Mouse (Mus musculus): ENCODE data around the gene Bpi.
A peak's percentile ranks its signal among the peaks of the same experiment; 100 is the strongest.

The Bpi gene

GRCm38 (mm10) chr2:158258005-158258418 lies at the start of gene Bpi:
Bpi (plus strand) TSS chr2:158258094.
- DNase-seq (ENCODE audit: low read depth, low spot score): peak; percentile 26

GRCm38 (mm10) chr2:158209776-158210175 lies 48.1 kb upstream of the Bpi start:
- no peak for DNase-seq (ENCODE audit: low read depth, low spot score)

DNA sequence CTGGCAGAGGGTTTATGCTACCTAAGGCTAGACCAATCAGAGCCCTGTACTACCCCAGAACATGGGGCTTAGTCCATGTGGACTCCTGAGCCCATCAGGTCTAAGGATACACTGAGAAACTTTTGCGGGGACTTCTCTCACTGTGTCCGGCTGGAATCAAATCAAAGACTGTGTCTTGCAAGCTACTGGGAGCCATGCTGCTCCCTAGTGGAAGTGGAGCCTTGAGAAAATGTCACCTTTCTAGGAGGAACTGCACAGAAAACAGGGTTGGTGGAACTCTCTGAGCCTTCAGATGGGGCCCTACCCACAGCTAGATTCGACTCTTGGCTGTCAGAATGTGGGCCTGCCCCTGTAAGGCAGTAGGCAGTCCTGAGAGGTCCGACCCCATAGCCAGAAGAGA lies 47.4 kb upstream of the Bpi start:
- DNase-seq (ENCODE audit: low read depth, low spot score): peak; percentile 87

GRCm38 (mm10) chr2:158210958-158211357 lies 46.9 kb upstream of the Bpi start:
- no peak for DNase-seq (ENCODE audit: low read depth, low spot score)

DNA sequence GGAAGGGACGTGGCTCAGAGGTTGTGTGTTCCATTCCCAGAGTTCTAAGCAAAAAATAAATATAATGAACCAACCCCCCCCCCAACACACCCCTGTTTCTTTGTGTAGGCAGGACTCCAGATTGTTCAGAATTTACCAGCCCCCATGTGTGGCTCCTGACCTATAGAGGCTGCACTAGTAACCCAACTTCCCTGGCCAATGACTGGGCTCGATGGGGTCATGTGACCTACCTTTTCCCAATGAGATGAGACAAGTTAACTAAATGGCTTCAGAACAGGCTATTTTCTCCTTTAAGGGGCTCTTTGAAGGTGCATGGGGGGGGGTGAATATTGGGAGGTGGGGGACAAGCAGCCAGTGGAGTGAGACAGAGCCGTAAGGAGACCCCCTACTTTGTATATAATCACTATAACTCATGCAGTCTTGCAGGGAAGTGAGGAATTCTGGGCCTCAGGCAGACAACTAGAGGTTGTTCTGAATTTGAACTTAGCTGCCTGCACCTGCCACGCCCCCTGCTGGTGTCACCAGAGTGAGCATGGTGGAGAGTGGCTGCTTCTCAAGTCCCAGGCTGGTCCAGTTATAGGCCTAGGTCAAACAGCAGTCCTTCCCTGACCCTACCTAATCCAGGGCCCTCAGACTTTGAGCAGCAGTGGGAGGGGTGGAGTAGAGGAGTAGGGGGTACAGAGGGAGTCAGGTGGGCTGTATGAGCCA lies 46.0 kb upstream of the Bpi start:
- peak; percentile 72 for DNase-seq (ENCODE audit: low read depth, low spot score)

DNA sequence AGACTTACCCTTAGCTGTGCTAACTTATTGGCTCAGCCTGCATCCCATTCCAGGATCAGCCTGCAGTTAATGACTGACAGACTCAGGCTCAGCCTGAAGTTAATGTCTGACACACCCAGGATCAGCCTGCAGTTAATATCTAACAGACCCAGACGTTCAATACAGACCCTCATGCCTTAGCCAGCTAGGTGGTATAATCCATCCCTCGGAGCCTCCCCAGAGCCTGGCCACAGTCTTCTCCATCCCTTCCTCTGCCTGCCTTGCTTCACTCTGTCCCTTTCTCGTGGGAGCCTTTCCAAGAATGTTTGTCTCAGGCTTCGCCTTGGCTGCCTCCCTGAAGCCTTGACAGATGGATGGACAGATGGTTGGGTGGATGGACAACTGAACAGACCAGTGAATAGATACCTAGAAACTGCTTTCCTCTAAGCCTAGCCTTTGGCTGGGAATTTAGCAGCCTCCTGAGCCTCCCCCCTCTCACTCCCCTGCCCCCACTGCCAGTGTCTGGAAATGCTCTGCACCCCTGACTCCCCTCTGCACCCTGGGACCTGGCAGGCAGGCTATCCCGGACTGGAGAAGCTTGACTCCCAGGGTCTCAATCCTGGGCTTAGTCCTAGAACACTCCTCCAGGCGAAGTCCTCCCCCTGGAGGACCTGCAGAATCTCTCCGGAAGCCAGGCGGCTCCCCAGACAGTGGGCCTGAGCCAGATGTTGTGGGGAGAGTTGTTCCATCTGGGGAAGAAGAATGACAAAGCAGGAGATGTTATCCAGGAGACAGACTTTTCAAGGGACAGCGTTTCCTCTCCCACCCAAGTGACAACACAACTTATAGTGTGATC lies 42.4 kb upstream of the Bpi start:
- no peak for DNase-seq (ENCODE audit: low read depth, low spot score)

- DNase-seq (ENCODE audit: low read depth, low spot score): no peak
Observed at GRCm38 (mm10) chr2:158216510-158216909, 41.4 kb upstream of the Bpi start.

- DNase-seq (ENCODE audit: low read depth, low spot score): no peak
Observed at GRCm38 (mm10) chr2:158219562-158219961, 38.3 kb upstream of the Bpi start.

GRCm38 (mm10) chr2:158221446-158222084 lies 36.3 kb upstream of the Bpi start:
- peak; percentile 59 for DNase-seq (ENCODE audit: low read depth, low spot score)

- DNase-seq (ENCODE audit: low read depth, low spot score): no peak
Observed at GRCm38 (mm10) chr2:158222664-158223063, 35.2 kb upstream of the Bpi start.

GRCm38 (mm10) chr2:158223497-158223896 lies 34.4 kb upstream of the Bpi start:
- DNase-seq (ENCODE audit: low read depth, low spot score): no peak

DNA sequence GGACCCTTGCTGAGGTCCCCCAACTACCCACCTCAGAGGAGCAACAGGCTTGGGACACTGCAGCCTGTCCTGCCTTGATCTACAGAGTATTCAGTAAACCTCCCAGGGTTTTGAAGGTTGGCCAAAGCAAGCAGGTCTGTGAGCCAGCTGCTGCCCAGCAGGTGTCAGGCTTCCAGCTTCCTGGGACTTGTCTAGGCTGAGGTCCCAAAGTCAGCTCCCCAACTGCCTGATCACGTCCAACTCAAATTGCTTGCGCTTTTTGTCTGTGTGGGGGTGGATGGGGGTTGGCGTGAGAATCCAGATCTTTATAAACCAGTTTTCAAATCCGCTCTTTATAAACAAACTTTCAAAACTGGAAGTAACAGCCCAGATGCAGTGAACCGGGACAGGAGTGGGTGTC lies 32.6 kb upstream of the Bpi start:
- no peak for DNase-seq (ENCODE audit: low read depth, low spot score)

DNA sequence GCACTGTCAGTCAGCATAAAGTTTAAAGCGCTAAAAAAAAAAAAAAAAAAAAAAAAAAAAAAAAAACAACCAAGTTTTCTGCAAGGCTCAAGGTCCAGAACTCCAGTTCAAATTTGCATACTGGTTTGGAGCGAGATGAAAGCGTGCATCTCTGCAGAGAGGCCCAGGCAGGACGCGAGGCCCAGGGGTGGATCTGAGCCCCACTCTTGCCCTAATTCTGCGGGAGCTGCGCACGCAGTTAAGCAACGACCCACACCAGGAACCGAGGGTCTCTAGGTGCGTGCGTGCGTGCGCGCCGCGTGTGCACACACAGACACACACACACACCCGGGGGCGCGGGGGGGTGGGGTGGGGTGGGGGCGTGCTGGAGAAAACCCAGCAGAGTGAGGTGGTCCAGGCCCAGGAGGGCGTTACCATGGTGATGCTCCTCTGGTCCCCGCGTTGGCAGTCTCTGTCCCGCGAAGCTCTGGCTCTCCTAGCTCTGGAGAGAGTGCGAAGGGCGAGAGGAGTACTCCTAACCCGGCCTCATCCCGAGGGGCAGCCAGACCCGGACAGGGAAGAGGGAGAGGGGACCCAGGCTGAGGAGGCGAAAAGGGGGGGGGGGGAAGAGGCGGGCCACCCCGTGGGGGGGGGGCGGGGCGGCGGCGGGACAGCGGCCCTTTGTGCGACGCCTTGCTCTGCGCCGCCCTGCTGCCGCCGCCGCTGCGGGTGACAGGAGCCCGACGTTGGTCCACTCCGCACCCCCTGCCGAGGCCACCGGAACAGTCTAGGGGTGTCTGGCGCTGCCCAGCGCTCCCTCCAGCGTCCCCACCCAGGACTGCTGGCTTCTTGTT lies 29.0 kb upstream of the Bpi start, which contains the start of gene D630003M21Rik:
D630003M21Rik (minus strand) TSS at position 553 of the 833 bp plus-strand sequence.
- peak; percentile 65 for DNase-seq (ENCODE audit: low read depth, low spot score)

DNA sequence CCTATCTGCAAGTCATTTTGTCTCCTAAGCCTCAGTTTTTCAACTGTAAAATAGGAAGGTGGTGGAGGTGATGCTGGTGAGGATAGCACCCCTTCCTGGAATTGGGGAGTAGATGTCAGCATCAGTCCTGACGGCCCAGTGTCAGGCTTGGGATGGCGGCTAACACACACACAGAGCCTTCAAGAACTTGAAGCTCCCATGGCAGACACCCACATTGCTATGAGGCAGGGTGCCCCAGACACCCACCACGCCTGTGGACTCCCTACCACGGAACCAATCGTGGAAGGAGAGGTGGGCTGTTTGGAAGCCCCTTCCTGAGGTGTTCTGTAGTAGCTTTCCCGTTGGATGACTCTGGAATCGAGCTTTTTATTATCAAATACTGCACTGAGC lies 28.4 kb upstream of the Bpi start:
- DNase-seq (ENCODE audit: low read depth, low spot score): no peak

DNA sequence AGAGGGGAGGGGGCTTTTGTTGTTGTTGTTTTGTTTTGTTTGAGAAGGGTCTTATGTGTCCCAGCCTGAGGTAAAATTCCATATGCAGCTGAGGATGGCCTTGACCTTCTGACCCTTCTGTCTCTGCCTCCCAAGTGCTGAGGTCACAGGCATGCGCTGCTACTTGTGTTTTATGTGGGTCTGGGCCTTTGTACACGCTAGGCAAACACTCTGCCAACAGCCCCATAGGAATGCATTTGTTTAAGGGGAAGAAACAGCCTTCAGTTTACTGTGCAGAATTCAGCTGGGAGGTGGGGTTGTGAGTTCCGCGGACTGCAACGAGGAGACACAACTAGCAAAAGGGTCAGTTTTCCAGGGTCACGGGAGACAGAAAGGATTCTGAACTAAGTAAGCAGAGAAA lies 27.3 kb upstream of the Bpi start:
- DNase-seq (ENCODE audit: low read depth, low spot score): peak; percentile 22

DNA sequence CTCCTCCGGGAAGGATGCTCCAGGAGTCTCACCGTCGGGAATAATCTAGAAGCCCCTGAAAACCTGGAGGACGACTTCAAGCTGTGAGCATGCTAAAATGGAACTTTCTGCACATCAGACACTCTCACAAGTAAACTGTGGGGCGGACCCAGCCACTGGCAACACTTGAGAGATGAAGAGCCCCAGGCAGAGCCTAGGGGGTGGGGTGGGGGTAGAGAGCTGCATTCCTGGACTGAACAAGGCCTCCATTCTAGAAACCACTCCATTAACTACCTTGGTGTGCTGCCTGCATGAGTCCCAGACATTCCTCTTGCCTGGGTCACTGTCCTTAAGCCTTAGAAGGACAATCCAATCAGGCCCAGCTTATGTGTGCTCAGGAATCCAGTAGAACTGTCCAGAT lies 26.8 kb upstream of the Bpi start:
- DNase-seq (ENCODE audit: low read depth, low spot score): peak; percentile 41

GRCm38 (mm10) chr2:158232414-158232813 lies 25.5 kb upstream of the Bpi start:
- no peak for DNase-seq (ENCODE audit: low read depth, low spot score)

- peak; percentile 27 for DNase-seq (ENCODE audit: low read depth, low spot score)
Observed at GRCm38 (mm10) chr2:158233106-158233505, 24.8 kb upstream of the Bpi start.

GRCm38 (mm10) chr2:158236698-158237097 lies 21.2 kb upstream of the Bpi start:
- no peak for DNase-seq (ENCODE audit: low read depth, low spot score)

DNA sequence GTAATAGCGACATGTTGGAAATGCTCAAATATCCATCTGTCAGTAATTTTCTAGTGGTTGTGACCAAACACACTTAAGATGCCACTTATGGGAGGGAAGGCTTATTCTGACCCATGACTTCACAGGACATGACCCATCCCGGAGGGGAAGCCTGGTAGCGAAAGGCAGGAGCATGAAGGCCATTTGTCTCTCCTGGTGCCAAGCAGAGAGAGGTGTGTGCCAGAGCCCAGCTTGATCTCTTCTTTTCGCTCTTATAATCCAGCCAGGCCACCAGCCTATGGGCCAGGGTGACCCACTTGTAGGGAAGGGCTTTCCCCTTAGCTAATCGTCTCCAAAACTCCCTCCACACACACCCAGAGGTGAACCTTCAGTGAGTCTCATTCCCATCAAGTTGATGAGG lies 19.8 kb upstream of the Bpi start:
- DNase-seq (ENCODE audit: low read depth, low spot score): no peak

DNA sequence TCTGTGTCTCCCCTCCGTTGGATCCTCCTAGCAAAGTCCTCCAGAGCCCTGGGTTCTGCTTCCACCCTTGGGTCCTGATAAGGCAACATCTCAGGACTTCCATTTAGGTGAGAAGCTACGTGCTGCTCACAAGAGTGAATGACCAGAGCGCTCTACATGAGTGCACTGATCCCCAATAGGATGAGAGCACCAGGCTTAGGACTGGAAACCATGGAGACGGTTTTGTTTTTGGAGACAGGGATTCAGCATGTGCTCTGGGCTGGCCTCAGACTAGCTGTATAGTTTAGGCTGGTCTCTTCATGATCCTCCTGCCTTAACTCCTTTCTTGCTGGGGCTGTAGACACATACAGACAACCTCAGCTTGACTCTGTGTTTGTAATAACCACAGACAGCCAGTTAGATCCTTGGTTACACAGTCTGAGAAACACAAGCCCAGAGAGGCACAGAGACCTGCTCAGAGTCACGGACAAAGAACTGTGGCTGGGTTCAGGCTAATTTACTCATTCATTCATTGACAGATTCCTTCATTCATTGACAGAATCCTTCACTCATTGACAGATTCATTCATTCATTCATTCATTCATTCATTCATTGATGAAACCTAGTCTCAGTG lies 16.7 kb upstream of the Bpi start:
- no peak for DNase-seq (ENCODE audit: low read depth, low spot score)
